Mouse (Mus musculus) spleen, postnatal 10 days (tissue): Measurements from ENCODE around the gene Irak2.
A peak's percentile ranks its signal among the peaks of the same experiment; 100 is the strongest.

Experiments
- DNase-seq, 2 experiments: peaks; one replicate each; pipeline ENCODE4 v3.0.0; 2021 to 2022; ENCODE audit warnings: low spot score in 2 of 2

Irak2 gene

DNA sequence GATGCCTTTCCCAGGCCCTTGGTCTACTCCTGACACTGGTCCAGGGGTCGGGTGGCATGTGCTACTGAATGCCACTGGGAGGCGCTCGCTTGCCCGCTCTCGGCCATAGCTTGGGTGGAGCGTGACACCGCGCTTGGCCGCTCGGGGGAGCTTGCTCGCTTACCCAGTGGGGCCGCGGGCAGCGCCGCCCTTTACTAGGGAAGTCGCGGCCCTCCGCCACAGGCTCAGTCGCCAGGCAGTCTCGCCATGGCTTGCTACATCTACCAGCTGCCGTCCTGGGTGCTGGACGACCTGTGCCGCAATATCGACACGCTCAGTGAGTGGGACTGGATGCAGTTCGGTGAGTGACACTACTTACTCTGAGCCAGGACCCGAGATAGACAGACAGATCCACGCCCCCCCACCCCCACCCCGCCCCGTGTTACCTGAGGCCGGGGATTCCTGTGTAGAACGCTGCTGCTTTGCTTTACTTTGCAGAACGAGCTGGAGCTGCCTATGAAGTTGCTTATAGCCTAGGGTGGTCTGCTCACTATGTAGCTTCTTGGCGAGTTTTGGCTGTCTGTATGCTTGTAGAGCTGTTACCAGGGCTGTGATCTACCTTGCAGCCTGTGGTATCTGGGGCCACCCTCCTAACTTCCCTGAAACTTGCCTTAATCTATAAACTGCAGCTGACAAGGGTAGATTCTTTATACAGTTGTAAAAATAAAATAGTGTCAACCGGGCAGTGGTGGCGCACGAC lies at the start of gene Irak2:
Gene Irak2, plus strand, starts transcription at position 166 of the 739 bp plus-strand sequence.
- peak; percentile 90 to 96 for DNase-seq

DNA sequence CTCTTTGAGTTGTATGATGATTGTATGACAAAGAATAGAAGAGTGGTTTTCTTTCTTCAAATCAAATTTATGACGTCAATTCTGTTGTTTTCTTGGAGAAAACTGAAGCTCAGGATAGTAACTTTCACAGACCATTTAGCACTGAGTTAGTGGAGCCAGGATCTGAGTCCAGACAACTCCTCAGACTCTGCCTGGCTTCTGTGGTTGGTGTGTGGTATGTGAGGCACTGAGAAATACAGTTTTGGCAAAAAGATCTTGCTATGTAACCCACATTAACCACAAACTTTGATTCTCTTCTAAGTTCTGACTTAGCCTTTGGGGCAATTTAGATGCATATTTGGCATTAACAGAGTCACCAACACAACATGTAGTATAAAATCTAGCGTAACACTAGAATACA lies 45.6 kb upstream of the Irak2 start:
- no peak for DNase-seq

DNA sequence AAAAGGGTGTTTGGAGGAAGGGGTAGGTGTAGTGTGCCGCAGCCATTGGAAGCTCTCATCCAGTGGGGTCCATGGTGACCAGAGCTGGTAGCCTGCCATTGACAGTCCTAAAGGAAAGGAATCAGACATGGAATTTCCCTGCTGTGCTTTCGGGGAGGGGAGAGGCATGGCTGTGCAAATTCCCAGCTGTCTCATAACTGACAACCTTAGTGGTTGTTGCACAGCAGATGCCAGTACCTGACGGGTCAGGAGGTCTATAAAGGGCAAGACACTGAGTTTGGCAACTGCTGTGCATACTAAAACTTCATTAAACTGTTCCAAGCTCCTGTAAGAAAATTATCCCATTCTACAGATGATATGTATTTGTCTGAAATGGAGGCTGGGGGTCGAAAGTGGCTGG lies 40.3 kb upstream of the Irak2 start:
- DNase-seq, result no peak

DNA sequence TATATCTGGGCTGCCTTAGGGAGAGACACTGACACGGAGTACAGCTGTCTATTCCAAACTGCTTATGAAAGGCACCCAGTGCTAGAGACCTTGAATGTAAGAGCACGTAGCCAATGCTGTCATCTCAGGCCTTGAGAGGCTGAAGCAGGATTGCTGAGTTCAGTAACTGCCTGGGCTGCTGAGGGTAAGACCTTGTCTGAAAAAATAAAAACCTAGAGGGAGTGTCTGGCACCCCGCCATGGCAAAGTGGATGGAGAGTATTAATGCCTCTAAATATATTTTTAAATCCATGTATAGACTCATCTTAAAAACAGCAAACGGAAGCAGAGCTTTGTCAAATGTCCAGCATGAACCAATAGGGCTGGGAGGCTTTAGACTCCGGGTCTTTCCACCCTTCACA lies 38.4 kb upstream of the Irak2 start:
- DNase-seq, result peak in 1 of 2 experiments; percentile 30

DNA sequence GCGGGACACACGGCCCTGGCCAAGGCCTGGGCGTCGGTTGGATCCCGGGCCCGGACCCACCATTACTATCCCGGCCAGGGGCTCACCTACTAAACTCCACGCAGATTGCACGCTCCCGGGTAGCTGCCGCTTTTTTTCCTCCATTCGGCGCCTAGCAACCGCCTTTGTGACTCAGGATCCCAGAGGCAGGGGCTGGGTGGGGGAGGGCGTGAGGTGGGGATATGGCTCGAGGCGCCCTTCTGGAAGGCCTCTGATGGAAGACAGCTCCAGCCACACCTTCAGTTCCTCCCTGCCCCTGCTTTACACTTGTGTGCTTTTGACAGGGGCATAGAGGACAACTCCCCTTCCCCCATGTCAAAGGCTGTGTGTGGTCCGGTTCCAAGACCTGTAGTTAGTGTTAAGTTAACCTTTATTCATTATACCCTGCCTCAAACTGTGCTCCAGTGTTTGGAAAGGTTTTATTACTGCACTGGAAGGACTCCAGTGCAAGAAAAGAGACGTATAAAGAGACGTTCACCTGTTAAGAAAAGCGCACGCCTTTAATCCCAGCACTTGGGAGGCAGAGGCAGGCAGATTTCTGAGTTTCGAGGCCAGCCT lies 37.6 kb upstream of the Irak2 start, which contains the start of gene Fancd2os:
Gene Fancd2os, minus strand, starts transcription at position 173 of the 597 bp plus-strand sequence.
- no peak for DNase-seq

DNA sequence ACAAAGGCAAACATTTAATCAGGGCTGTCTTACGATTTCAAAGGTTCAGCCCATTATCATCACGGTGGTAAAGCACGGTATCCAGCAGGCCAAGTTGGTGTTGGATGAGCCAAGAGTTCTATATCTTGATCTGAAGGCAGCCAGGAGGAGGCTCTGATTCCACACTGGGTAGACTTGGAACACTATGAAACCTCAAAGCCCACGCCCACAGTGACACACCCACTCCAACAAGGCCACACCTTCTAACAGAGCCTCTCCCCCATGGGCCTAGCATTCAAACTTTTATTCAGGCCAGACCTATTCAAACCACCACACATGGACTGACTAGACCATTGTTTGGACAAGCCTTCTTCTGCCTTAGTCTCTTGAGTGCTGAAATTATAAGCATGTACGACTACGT lies 35.4 kb upstream of the Irak2 start:
- no peak for DNase-seq

DNA sequence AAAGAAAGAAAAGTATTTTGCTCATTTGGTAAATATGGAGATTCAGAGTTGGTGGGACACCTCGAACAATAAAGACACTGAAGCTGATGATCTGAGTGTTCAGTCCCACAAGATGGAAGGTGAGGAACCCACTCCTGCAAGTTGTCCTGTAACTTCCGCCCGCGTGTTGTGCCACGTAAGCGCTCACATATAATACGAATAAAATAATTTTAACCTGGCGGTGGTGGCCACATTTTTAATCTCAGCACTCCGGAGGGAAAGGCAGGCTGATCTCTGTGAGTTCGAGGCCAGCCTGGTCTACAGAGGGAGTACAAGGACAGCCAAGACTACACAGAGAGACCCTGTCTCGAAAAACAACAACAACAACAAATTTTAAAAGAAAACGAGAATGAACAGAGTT lies 34.3 kb upstream of the Irak2 start:
- peak in 1 of 2 experiments; percentile 26 for DNase-seq

DNA sequence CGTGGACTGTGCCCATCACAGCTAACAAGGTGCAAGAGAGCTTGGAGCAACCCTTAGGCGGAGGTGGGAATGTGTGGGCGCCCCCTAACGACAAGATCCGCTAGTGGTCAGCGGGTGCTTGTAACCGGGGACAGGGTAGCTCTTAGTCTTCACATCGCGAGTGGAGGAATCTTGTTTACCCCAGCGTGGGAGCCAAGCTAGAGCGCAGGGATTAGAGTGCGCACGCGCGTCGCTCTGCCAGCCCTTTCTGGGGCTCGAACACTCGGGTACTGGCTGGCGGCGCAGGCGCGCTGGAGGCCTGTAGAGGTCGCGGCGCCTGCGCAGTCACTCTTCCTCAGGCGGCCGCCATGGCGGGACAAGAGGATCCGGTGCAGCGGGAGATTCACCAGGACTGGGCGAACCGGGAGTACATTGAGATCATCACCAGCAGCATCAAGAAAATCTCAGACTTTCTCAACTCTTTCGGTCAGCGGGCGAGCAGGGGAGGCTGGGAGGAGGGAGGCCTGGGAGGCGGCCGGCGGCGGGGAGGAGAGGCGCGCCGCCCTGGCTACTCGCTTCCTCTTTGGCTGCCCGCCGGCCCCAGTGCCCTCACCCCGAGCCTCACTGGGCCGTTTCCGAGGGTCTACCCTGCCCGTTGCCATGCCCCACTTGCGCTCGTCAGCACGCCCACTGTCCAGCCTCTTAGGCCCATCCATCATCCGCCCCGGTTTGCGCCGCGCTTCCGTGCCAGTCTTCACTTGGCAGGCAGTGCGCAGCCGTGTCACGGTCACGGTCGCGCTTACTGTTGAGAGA lies 33.6 kb upstream of the Irak2 start, which contains the start of gene Brk1:
Gene Brk1, plus strand, starts transcription at position 341 of the 792 bp plus-strand sequence.
- DNase-seq, result peak; percentile 84 to 90

DNA sequence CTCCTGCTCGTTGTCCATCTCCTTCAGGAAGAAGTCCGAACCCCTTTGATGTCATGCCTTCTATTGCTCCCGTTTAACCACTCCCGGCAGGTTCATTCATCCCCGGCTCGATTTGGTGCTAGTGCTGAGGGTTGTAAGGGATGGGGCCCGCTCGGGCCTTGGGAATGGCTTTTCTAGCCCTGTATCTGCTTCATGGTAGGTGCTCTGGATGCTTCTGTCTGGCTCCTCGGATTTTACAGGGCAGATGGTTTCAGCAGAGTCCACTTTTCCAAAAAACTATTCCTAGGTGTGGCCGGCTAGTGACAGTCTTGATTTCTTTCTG lies 33.1 kb upstream of the Irak2 start:
- DNase-seq, result no peak

DNA sequence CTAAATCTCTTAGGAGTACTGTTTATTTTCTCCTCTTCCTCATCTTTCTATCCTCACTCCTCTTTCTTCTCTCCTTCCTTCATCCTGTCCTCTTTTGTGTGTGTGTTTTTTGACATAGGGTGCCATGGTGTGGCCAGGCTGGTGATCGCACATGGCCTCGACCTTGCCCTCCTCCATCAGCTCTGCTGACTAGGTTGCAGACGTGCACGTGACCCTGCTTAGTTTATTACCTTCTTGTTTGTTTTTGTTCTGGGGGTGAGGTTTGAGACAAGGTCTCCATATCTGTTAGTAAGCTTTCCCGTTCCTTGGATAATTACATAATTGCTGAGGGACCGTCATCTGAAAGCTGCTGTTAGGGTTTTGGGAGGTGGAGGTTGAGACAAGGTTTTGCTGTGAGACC lies 29.4 kb upstream of the Irak2 start:
- DNase-seq, result no peak

DNA sequence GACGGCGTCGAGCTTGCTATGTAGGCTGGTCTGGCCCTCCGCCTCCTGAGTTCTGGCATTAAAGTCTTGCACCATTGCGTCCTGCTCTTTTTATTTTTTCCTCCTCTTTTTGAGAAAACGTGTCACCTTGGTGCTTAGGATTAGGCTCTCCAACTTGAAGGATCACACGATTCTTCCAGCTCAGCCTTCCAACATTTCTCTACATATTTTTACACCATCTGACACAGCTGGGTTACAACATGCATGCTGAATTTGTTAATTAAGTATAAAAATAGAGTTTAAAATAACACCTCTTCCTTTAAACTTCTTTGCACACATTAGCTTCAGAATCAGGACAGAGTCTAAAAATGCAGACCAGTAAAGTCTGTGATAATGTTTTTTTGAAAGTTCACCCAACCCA lies 29.0 kb upstream of the Irak2 start:
- DNase-seq, result no peak

DNA sequence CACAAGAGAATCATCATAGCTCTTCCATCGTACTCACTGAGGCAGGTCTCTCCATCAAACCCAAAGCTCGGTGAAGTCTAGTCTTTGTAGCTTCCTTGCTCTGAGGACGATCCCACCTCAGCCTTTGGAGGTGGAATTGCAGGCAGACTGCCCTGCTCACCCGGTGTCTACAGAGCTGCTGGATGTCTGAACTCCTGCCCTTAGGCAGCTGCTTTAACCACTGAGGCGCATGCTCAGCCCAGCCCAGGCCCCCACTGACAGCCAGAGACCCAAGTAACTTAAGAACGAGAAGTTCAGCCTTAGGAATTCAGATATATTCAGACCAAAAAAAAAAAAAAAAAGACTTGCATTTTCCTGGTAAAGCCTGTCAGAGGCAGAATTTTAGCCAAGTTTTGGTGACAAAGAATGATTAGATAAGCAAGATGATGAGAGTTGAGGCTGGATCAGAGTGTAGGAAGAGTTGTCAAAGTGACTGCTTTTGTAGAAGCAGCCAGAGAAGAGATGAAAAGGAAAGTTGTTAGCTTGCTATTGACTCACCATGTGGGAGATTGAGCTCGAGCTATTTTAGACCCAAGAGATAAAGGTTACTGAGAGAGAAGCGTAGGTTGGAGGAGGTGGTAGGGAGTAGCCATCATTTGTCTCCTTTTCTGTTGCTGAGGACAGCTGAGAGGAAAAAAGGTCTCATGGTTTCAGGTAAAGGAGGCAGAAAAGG lies 25.9 kb upstream of the Irak2 start:
- DNase-seq, result no peak

DNA sequence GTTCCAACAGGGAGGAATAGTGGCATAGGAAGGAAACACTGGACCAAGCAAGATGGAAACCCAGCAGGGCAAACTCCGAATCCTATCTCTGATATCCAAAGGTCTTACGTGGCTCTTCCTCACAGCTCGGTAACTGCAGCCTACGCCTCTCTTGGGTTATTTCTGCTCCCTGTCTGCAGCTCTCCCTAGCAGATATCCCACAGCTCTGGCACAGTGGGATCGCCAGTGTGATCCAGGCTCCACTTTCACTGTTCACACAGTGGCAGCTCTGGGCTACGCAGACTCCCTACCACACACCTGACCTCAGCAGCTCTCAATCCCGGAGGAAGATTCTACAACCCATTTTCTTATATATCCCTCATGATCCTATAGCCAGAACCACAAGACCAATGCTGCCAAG lies 24.1 kb upstream of the Irak2 start:
- DNase-seq, result no peak

DNA sequence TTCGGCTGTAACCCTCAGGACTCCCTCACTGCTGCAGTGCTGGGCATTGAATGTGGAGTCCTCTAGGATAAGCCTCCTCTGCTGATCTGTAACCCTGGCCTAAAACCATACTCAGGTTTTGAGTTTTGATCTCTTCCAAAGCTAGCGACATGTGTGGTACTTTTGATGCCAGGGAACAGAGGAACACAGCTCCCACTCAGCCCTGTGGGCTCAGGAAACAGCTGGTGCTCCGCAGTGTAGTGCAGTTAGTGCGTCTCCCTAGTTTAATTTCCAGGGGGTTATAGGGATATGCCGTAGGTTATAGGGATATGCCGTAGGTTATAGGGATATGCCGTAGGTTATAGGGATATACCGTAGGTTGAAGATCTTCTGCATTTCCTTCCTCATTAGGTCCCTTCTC lies 23.3 kb upstream of the Irak2 start:
- no peak for DNase-seq

DNA sequence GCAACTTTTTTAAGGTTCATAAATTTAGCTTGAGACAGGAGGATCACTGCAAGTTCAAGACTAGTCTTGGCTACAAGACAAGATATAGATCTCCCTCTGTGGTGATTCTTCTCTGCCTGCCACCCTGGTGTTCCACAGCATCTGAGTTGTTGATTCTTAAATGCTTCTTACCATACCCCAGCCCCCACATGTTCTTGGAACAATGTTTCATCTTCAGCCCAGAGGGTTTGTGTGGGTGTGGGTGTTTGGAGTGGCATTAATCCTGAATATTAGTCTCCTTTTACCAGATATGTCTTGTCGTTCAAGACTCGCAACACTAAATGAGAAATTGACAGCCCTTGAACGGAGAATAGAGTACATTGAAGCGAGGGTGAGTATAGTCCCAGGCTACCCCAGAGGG lies 22.8 kb upstream of the Irak2 start:
- DNase-seq, result no peak

DNA sequence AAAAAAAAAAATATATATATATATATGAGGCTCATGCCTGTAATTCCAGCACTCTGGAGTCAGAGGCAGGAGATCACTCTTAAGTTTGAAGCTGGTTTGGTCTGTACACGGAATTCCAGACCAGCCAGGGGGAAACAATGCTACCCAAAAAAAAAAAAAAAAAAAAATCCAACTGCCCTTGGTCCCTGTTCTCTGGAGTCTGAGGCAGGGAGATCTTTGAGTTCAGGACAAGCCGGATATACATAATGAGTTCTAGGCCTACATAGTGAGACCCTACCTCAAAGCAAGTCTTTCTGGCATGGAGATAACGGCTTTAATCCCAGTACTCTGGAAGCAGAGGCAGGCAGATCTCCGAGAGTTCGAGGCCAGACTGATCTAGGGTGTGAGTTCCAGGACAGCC lies 14.9 kb upstream of the Irak2 start:
- DNase-seq, result no peak

DNA sequence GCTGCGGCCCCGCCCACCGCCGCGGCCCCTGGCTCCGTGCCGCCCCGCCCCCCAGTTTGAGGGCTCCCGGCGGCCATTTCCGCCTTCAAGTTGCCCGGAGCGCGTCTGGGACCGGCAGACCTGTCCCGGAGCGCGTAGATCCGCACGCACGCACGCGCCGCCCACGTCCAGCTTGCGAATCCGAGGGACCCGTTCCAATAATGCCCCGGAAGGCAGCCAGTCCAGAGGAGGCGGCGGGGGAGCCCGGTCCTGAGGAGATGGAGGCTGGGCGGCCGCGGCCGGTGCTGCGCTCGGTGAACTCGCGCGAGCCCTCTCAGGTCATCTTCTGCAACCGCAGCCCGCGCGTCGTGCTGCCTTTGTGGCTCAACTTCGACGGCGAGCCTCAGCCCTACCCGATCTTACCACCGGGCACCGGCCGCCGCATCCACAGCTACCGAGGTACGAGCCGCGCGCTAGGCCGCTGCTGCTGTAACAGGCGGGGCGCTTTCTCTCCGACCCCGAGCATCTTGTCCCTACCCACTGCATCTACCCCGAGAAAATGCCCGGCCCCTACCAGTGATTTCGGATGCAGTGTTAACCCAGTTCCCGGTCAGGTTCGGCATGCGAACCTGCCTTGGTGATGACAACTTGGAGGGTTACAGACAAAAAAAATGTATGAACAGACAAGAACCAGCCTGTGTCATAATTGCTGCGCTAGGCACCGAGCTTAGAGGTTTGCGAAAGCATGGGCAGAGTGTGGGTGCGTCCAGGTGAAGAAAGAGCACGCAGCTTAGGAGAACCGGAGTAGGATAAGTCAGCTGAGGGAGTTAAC lies 14.1 kb upstream of the Irak2 start, which contains the start of gene Vhl:
Gene Vhl, plus strand, starts transcription at position 19 of the 811 bp plus-strand sequence.
- DNase-seq, result peak; percentile 85 to 93

DNA sequence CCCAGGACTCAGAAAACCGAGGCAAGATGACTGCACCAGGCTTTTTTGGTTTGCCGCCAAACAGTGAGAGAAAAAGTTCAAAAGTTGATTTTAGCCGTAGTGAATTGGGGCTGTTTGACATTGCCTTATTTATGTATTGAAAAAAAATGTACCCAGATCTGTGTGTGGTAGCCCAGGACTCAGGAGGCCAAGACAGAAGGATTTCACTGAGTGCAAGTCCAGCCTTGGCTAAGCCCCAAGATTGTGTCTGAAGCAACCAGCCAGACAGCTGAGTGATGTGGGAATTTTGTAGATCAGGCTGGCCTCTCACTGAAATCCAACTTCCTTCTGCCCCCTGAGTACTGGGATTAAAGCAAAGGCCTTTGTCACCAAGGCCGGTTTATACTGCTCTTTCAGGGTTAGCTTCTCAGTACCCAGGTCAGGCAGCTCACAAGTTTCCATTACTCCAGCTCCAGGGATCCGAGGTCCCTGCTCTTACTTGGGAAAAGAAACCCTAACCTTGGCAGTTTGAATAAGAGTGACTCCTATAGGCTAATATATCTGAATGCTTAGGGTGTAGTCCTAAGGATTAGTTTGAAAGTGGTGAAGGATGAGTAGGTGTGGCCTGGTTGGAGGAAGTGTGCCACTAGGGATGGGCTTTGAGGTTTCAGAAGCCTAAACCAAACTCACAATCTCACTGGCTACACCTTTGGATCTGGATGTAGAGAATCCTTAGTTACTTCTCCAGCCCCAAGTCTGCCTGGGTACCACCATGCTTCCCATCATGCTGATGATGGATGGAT lies 13.1 kb upstream of the Irak2 start:
- DNase-seq, result no peak

DNA sequence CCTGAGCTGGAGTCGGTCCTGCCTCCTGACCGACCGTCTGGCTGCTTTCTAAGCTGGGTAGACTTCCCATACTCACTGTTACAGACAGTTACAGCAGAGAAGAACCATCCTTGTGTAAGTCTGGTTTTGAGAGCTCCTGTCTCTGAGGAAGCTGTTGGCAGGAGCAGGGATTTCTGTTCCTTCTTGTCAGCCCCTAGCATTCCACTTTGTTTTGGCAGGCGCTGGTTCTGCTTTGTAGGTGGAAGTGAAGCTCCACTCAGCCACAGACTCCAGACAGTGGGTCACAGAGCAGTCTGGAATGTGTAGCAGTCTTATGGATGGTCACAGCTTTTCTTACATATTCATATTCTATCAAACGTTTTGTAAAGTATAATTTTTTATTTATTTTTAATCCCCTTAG lies 7.9 kb upstream of the Irak2 start:
- DNase-seq, result no peak

DNA sequence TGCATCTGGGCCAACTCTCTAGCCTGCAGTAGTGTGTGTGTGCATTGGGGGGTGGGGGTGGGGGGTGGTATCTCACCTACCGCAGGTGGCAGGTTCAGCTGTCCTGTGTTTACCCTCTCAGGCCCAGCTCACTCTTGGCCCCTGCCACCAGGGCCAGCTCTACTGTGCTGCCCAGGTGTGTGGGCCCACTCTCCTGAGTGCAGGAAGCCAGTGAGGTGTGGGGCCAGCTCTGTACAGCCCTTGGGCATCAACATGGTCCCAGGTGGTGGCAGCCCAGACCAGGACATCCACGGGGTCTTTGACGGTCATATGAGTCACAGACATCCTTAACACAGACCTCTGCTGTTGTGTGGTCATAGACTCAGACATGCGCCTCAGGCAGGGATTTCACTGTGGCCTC lies 5.4 kb upstream of the Irak2 start:
- DNase-seq, result no peak
